Mouse (Mus musculus) c-Kit-positive CD71-positive TER-119-positive erythroid progenitor cells, embryonic 14.5 days (primary cell): Measurements from ENCODE around the gene Chst7.

ENCODE experiments used
- DNase-seq: peaks from one replicate; pipeline ENCODE4 v3.0.0-alpha.2; 2013; ENCODE audit warnings: low spot score

Chst7 gene

GRCm38 (mm10) chrX:20059381-20059971 is at the start of gene Chst7:
TSS of gene Chst7 (plus strand) at chrX:20059560.
- no peak for DNase-seq

- no peak for DNase-seq
Measured at GRCm38 (mm10) chrX:20012211-20012610, 47.1 kb upstream of the Chst7 start.

GRCm38 (mm10) chrX:20020942-20021341 is 38.4 kb upstream of the Chst7 start:
- no peak for DNase-seq

GRCm38 (mm10) chrX:20060096-20060768 is 872 bp downstream of the Chst7 start:
- DNase-seq: no peak

GRCm38 (mm10) chrX:20060769-20061315 is 1.5 kb downstream of the Chst7 start:
- DNase-seq: no peak

- DNase-seq: no peak
Measured at GRCm38 (mm10) chrX:20061764-20062480, 2.6 kb downstream of the Chst7 start.

GRCm38 (mm10) chrX:20066636-20067035 is 7.3 kb downstream of the Chst7 start:
- DNase-seq: no peak

- no peak for DNase-seq
Measured at GRCm38 (mm10) chrX:20070196-20070595, 10.8 kb downstream of the Chst7 start.

GRCm38 (mm10) chrX:20117717-20118116 is 58.4 kb downstream of the Chst7 start:
- DNase-seq: no peak

- no peak for DNase-seq
Measured at GRCm38 (mm10) chrX:20125481-20125880, 66.1 kb downstream of the Chst7 start.

GRCm38 (mm10) chrX:20128951-20129350 is 69.6 kb downstream of the Chst7 start:
- DNase-seq: no peak

- no peak for DNase-seq
Measured at GRCm38 (mm10) chrX:20129466-20129865, 70.1 kb downstream of the Chst7 start.
